Mouse (Mus musculus) cerebellum, postnatal 14 days (tissue): Measurements from ENCODE around the gene Vmn2r29.
"Not testable (repeated sequence)": the region's sequence is repeated elsewhere in the genome, so short reads cannot be mapped to it uniquely, and the experiment has no call there.

Experiments
- DNase-seq, 2 experiments: peaks; one replicate each; pipeline ENCODE4 v3.0.0; 2021; ENCODE audit warnings: mixed read lengths in 2 of 2

Gene Vmn2r29

GRCm38 (mm10) chr7:7247228-7247627 lies at the start of gene Vmn2r29:
Gene Vmn2r29, minus strand, starts transcription at chr7:7247328.
- DNase-seq: not testable (repeated sequence)

DNA sequence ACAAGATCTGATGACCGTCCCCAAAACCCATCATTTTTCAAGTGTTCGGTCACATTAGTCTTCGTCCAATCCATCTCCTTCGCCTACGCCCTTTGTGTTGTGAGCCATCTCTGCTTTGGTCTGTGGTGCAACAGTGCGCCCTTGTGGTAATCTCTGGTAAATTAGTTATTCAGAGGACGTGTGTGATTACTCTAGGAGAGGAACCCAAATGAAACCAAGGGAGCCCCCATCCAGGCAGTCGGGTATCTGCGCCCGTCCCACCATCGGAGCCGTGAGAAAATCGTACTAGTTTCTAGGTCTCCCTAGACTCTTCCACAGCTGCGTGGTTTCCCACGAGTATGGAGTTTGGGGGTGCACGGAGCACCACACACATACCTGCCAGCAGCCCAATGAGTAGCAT lies 48.5 kb upstream of the Vmn2r29 start:
- DNase-seq: peak; percentile 69

DNA sequence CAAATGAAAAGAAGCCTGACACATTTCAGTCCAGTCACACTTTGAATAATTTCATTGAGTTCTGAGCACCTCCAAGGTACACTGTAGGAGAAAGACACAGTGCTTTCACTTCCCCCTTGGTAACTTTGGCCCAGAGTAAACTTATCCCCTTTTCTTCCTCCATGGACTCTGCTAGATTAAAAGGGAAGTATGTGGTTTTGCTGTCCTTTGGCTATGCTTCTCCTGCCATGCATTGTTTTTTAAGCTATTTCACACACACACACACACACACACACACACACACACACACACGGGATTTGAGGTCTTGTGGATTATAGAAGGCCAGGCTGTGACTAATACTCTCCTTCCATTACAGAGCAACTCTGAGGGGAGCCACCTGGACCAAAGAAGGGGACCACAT lies 34.3 kb upstream of the Vmn2r29 start:
- no peak for DNase-seq

- peak; percentile 93 to 95 for DNase-seq
These were observed 30.9 kb upstream of the Vmn2r29 start, which contains the start of gene Gm45844 for GRCm38 (mm10) chr7:7277966-7278567. Gene Gm45844, minus strand, starts transcription at chr7:7278289.

DNA sequence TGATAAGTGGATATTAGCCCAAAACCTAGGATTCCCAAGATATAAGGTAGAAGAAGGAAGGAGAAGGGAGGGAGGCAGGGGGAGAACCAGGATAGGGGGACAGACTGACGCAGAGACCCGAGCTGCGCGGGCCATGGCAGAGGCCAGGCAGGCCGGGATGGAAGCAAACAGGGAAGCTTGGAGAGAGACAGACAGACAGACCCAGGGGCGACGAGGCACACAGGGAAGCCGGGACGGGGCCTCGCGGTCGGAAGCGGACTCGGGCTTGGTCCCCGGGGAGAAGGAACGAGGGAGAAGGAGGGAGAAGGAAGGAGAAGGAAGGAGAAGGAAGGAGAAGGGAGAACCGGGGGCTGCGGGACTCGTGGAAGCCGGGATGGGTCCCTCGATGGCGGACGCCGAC lies 30.4 kb upstream of the Vmn2r29 start:
- DNase-seq: peak in 1 of 2 experiments; percentile 62

DNA sequence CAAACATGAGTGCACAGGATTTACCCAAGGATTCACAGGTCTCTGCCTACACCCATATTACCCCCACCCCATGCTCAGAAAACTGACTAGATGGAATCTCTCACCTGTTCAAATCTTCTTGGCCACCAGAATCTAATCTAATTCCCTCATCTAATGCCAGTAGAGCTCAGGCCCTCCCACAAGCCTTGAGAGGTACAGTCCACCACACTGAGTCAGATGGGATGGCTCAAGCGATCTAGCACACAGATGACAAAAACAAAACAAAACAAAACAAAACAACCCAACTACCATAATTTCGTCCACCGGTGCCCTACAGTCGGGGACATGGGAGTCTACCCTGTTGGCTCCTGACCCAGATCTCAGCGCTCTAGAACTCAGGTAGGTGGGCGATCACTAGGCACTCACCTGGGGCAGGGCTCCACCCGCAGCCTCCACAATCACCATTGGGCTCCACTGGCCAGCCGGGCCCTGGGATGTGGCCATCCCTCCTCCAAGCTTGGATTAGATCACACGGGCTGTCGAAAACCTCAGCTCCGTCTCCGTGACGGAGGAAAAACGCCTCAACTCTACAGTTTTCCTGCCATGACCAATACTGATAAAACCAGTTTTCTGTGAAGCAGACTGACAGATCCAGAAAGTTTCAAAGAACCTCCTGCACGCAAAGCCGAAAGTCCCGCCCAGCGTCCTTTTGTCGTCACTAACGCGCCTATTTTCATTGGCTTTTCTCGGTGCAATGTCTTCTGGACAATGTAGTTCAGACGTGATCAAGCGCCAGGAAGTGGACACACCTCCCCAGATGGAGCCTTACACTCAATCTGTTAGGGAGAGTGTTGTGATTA lies 37.6 kb downstream of the Vmn2r29 start, which contains the start of gene Zfp772:
Zfp772 (minus strand) TSS at position 686 of the 839 bp plus-strand sequence.
- peak; percentile 29 to 60 for DNase-seq

DNA sequence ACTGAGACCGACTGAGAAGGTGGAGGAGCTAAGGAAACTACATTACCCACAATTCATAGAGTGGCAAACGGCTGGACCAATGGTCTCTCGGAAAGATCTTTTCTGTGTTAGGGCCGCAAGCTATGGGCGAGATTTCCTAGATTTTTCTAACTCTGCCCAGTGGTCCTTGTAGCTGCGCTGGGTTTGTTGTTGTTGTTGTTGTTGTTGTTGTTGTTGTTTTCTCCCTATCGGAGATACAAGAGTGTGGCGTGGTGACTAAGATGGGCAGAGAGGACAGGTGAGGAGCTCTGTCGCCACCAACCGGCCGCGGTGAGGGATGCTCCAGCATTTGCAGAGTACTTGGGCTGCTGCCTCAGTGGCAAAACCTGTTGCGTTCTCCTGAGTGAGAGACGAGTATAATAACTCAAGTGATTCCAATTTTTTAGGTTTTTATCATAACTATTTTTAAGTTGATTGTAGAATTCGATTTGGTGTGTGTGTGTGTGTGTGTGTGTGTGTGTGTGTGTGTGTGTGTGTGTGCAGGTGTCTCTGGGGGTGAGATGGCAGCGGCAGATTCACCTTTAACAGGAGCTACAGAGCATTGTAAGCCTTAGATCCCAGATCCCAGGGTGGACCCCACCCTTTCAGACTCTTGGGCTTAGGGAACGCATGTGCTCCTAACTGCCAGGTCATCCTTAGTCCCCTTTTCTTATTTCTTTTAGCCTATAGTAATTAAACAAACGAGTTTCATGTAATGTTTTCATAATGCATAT lies 58.8 kb downstream of the Vmn2r29 start:
- peak; percentile 87 to 88 for DNase-seq

DNA sequence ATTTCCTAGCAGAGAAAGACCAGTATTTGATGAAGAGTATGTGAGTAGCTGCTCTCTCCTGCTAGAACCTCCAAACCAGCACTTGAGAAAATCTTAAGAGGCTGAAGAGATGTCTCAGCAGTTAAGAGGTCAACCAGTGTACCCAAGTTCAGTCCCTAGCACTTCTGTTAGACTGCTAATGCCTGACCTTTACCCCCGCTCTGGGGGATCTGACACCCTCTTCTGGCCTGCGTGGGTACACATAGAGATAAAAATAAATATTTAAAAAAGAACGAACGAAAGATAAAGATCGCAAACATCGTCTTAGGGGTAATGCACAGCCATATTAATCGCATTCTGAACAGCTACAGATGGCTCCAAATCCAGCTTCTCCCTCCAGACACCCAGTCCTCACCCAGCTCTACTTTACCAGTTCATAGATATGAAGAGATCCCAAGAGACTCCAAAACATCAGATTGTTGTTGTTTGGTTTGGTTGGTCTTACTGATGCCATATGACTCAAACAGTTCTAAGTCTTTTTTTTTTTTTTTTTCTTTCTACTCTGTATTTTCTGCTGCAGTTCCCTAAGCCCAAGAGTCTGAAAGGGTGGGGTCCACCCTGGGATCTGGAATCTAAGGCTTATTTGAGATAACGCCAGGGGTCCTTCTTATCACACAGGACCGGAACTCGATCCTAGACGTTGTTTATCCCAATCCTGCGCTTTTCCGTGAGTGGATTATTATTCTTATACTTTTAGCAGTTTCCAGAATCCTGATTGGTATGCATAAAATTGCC lies 59.5 kb downstream of the Vmn2r29 start:
- no peak for DNase-seq

GRCm38 (mm10) chr7:7185897-7186296 lies 61.2 kb downstream of the Vmn2r29 start:
- DNase-seq: no peak
